Mouse (Mus musculus) E14TG2a.4 (cell line): Measurements from ENCODE around the gene Cygb.

ENCODE experiments used
- CTCF ChIP-seq: conservative IDR thresholded peaks from 2 replicates; pipeline ENCODE4 v1.5.1; 2014; ENCODE audit warnings: low read length
- NANOG ChIP-seq: IDR thresholded peaks from 2 replicates; pipeline ENCODE4 v1.6.1; 2014; ENCODE audit warnings: borderline replicate concordance, low read length, mixed read lengths

GRCm38 (mm10) chr11:116682501-116683144, 28.5 kb upstream of the Cygb start:
- TF ChIP-seq CTCF, result no peak
- no peak; the same call in 1 of the 2 replicates for TF ChIP-seq NANOG
